ENCODE assay signal across 12 mouse cellular contexts in genomic region chr4:58419225-58419624, GRCm38 (mm10).
DNase-seq lines count a peak whose midpoint lies in the region; ATAC-seq lines count a peak whose summit lies in the region.
"Had no signal": no experiment of that assay in that cellular context is flagged by ENCODE, and none has a peak within 500 bp of the region (broad histone marks: within the 10 kb centered on the region; RNA-seq: fewer than 3 reads in every experiment).

No protein-coding gene starts in this region.

- no peak for DNase-seq in frontal cortex, postnatal 14 days (ENCODE audit: low spot score in 2 of 2)
- DNase-seq in layer of hippocampus, adult 11-12 months (ENCODE audit: low spot score) = peak; percentile 18
- no peak for DNase-seq in layer of hippocampus, postnatal 10 days (ENCODE audit: low spot score in 2 of 2)
- DNase-seq in 416B (ENCODE audit: low read depth) (peak; percentile 61), ZHBTc4 (ENCODE audit: low read depth, low spot score) (peak; percentile 25)
- no peak for DNase-seq in urinary bladder, postnatal 36 days (ENCODE audit: low spot score in 2 of 2)
- no peak for DNase-seq in spleen, adult 18-20 months
- DNase-seq: cerebellum, postnatal 25 days; right cerebral cortex, postnatal 4 days had no signal

- ATAC-seq in frontal cortex, adult (ENCODE audit: low TSS enrichment) = peak; percentile 80
- ATAC-seq: intestine, embryonic 16.5 days; midbrain, embryonic 13.5 days had no signal

Comparison
In these comparisons a context has a peak if more than half of its experiments do, and no peak if none do; other contexts are left out.
1. DNase-seq: peak in layer of hippocampus, adult 11-12 months (single experiment), 416B (single experiment) and ZHBTc4 (single experiment); none in frontal cortex, postnatal 14 days (0 of 2), layer of hippocampus, postnatal 10 days (0 of 2), urinary bladder, postnatal 36 days (0 of 2) and spleen, adult 18-20 months (0 of 2).